Mouse (Mus musculus) adrenal gland, adult 8-10 months (tissue): ENCODE results near the gene Tmod2. TPM values are rescaled to one million over a fixed set of nuclear protein-coding genes. Genes with fewer than 3 reads are reported as not detected.

Source experiments
- DNase-seq: peaks from one replicate; pipeline ENCODE4 v3.0.0; 2022
- total RNA-seq, 4 experiments: library from RNA; stranded (reverse); gene quantifications; 2 replicates each; pipeline ENCODE4 v1.2.4; 2022

Tmod2 gene
- total RNA-seq, 4 experiments from 2014 or later, result 11.3 to 23.2 (median 16.8) TPM

- DNase-seq, result no peak
Observed at GRCm38 (mm10) chr9:75600166-75600934, 10.8 kb downstream of the Tmod2 start.

- no peak for DNase-seq
Observed at GRCm38 (mm10) chr9:75599191-75599841, 11.8 kb downstream of the Tmod2 start.

GRCm38 (mm10) chr9:75597596-75597995, 13.5 kb downstream of the Tmod2 start:
- no peak for DNase-seq

GRCm38 (mm10) chr9:75597036-75597435, 14.1 kb downstream of the Tmod2 start:
- DNase-seq, result no peak

- DNase-seq, result no peak
Observed at GRCm38 (mm10) chr9:75593481-75593880, 17.6 kb downstream of the Tmod2 start.

- DNase-seq, result no peak
Observed at GRCm38 (mm10) chr9:75589850-75590790, 21.0 kb downstream of the Tmod2 start.

GRCm38 (mm10) chr9:75581694-75582350, 29.3 kb downstream of the Tmod2 start:
- DNase-seq, result no peak

- no peak for DNase-seq
Observed at GRCm38 (mm10) chr9:75579321-75579720, 31.8 kb downstream of the Tmod2 start.

GRCm38 (mm10) chr9:75571036-75571942, 39.8 kb downstream of the Tmod2 start:
- DNase-seq, result no peak

GRCm38 (mm10) chr9:75568399-75568798, 42.7 kb downstream of the Tmod2 start:
- DNase-seq, result no peak

- DNase-seq, result no peak
Observed at GRCm38 (mm10) chr9:75564892-75565291, 46.2 kb downstream of the Tmod2 start.

GRCm38 (mm10) chr9:75563622-75564021, 47.5 kb downstream of the Tmod2 start:
- no peak for DNase-seq

GRCm38 (mm10) chr9:75563176-75563575, 47.9 kb downstream of the Tmod2 start:
- no peak for DNase-seq

GRCm38 (mm10) chr9:75561040-75561669, 50.0 kb downstream of the Tmod2 start:
- DNase-seq, result no peak

GRCm38 (mm10) chr9:75560353-75560752, 50.8 kb downstream of the Tmod2 start:
- DNase-seq, result no peak

GRCm38 (mm10) chr9:75559512-75560012, 51.6 kb downstream of the Tmod2 start, which contains the start of gene Tmod3:
Gene Tmod3, minus strand, starts transcription at chr9:75559657.
- peak; percentile 94 for DNase-seq

GRCm38 (mm10) chr9:75558812-75559511, 52.2 kb downstream of the Tmod2 start:
- no peak for DNase-seq

GRCm38 (mm10) chr9:75558360-75558759, 52.8 kb downstream of the Tmod2 start:
- no peak for DNase-seq

GRCm38 (mm10) chr9:75553719-75554118, 57.4 kb downstream of the Tmod2 start:
- DNase-seq, result no peak

- no peak for DNase-seq
Observed at GRCm38 (mm10) chr9:75551342-75551741, 59.8 kb downstream of the Tmod2 start.
